Mouse (Mus musculus): ENCODE measurements around the gene Gm21897. TPM values are rescaled to one million over a fixed set of nuclear protein-coding genes. Genes with fewer than 3 reads are reported as not detected.

Gene Gm21897
- polyA plus RNA-seq, 1 experiment from 2014 or later, result 0.09 TPM

DNA sequence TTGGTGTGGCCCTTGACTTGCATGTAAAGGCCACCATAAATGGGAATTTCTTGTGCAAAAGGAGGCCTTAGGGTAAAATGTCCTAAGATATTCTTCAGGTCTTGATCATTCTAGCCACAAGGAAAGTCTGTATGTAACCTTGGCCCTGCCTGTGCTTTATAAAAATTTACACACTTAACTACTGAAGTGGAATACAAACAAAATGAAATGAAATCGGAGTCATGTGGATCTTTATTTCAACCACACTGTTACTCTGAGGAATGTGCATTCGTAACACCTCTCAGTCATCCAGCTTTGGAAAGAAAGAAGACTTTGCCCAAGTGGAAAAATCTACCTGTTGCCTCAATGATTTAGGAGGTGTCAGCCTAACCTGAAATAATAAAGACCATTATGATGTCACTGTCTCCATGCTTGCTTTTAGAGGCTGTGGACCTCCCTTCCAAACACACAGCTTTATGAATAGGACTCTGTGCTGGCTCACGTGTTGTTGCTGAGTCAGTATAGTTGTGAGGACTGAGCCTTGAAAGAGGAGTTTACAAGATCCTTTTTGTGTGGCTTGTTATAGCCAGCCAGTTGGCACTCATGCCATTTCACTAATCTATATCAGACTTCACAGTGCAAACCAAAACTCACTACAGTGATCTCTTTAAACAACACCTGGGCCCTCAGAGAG lies 42.0 kb downstream of the Gm21897 start:
- no peaks in the 10 kb centered on the region for H3K36me3 ChIP-seq (ENCODE audit: inconsistent target)
- WGBS (ENCODE audit: missing documents), result 95% methylated on average over 3 of the region's 3 CpGs
- no peaks in the 10 kb centered on the region for H3K79me2 ChIP-seq (ENCODE audit: inconsistent target)
- H3K27ac ChIP-seq, result no peak overlapping the region
- no peak overlapping the region for H3K4me3 ChIP-seq (ENCODE audit: inconsistent target)

DNA sequence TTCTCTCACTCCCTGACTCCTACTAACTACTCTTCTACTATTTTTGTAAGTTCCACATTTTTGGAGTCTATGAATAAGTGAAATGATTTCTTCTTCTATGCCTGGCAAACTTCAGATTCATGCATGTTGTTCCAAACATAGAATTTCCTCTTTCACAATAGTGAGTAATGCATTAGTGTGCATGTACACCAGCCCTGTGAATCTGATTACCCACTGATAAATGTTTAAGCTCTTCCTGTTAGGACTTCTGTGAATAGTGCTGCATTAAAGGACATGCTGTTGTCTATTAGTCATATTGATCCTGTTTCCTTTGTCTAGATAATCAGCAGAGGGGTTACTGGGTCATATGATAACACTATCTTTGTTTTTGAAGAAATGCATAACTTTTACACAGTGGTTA lies 43.6 kb downstream of the Gm21897 start:
- no peaks in the 10 kb centered on the region for H3K79me2 ChIP-seq (ENCODE audit: inconsistent target)
- no peak overlapping the region for H3K4me3 ChIP-seq (ENCODE audit: inconsistent target)
- H3K27ac ChIP-seq, result no peak overlapping the region
- no peaks in the 10 kb centered on the region for H3K36me3 ChIP-seq (ENCODE audit: inconsistent target)

Data from macrophage (primary cell).